Mouse (Mus musculus) MEL (cell line): Measurements from ENCODE around the gene Cebpz. TPM values are rescaled to one million over a fixed set of nuclear protein-coding genes. Genes with fewer than 3 reads are reported as not detected.

Source experiments
- DNase-seq: peaks from one replicate; pipeline ENCODE4 v3.0.0; 2011; ENCODE audit warnings: low read depth, low spot score
- H3K27ac ChIP-seq: 2 replicates; pipeline ENCODE4 v1.5.1; 2012; ENCODE audit warnings: low read depth, mild to moderate bottlenecking, control low read depth, low read length, moderate library complexity; ENCODE audit not compliant: control insufficient read depth
- H3K27me3 ChIP-seq, 2 experiments: fragments of 150-350 bp in 1 of 2; sonication (generic) in 1 of 2; 2 replicates each; pipeline ENCODE4 v1.6.1; 2012; ENCODE audit warnings: low read length in 2 of 2, mild to moderate bottlenecking in 2 of 2, improper control_type of control experiment in 1 of 2, moderate library complexity in 1 of 2; ENCODE audit not compliant: insufficient read depth in 2 of 2, control insufficient read depth in 1 of 2
- H3K36me3 ChIP-seq, 2 experiments: 2 replicates each; pipeline ENCODE4 v1.6.1; 2012 to 2014; ENCODE audit warnings: low read length in 2 of 2, improper control_type of control experiment in 1 of 2, inconsistent platforms in 1 of 2, mild to moderate bottlenecking in 1 of 2; ENCODE audit not compliant: insufficient read depth in 2 of 2, control insufficient read depth in 1 of 2
- H3K4me1 ChIP-seq, 2 experiments: fragments of 150-350 bp in 1 of 2; sonication (generic) in 1 of 2; 2 replicates each; pipeline ENCODE4 v1.6.1; 2012; ENCODE audit warnings: low read length in 2 of 2, improper control_type of control experiment in 1 of 2, mild to moderate bottlenecking in 1 of 2; ENCODE audit not compliant: insufficient read depth in 2 of 2, control insufficient read depth in 1 of 2
- H3K4me3 ChIP-seq, 2 experiments: fragments of 150-350 bp in 1 of 2; sonication (generic) in 1 of 2; 2 replicates each; pipeline ENCODE4 v1.5.1; 2012; ENCODE audit warnings: low read depth in 2 of 2, low read length in 2 of 2, mild to moderate bottlenecking in 2 of 2, moderate library complexity in 2 of 2, control low read depth in 1 of 2, improper control_type of control experiment in 1 of 2; ENCODE audit not compliant: control insufficient read depth in 1 of 2, insufficient read depth in 1 of 2
- H3K79me2 ChIP-seq: 2 replicates; pipeline ENCODE4 v1.6.1; 2012; ENCODE audit warnings: mild to moderate bottlenecking, low read length, moderate library complexity; ENCODE audit not compliant: control insufficient read depth, poor library complexity, insufficient read depth
- H3K9ac ChIP-seq: 2 replicates; pipeline ENCODE4 v1.6.1; 2012; ENCODE audit warnings: low read depth, mild to moderate bottlenecking, control low read depth, low read length, moderate library complexity; ENCODE audit not compliant: control insufficient read depth, poor library complexity, severe bottlenecking
- H3K9me3 ChIP-seq: fragments of 150-350 bp; sonication (generic); replicated peaks from 2 replicates; pipeline ENCODE4 v1.6.1; 2012; ENCODE audit warnings: mild to moderate bottlenecking, low read length, improper control_type of control experiment, moderate library complexity; ENCODE audit not compliant: insufficient read depth
- BHLHE40 ChIP-seq: IDR thresholded peaks from 2 replicates; pipeline ENCODE4 v1.6.1; 2012; ENCODE audit warnings: low read depth, mild to moderate bottlenecking, inconsistent platforms, low read length, improper control_type of control experiment, borderline replicate concordance
- CHD1 ChIP-seq: IDR thresholded peaks from 2 replicates; pipeline ENCODE4 v1.6.1; 2012; ENCODE audit warnings: low read depth, mild to moderate bottlenecking, inconsistent platforms, low read length, improper control_type of control experiment
- ELF1 ChIP-seq: IDR thresholded peaks from 2 replicates; pipeline ENCODE4 v1.6.1; 2014; ENCODE audit warnings: low read depth, mild to moderate bottlenecking, inconsistent platforms, low read length, improper control_type of control experiment, moderate library complexity
- ETS1 ChIP-seq: IDR thresholded peaks from 2 replicates; pipeline ENCODE4 v1.6.1; 2012; ENCODE audit warnings: low read depth, mild to moderate bottlenecking, inconsistent platforms, low read length, improper control_type of control experiment, moderate library complexity
- GATA1 ChIP-seq: IDR thresholded peaks from 2 replicates; pipeline ENCODE4 v1.6.1; 2011; ENCODE audit warnings: low read depth, low read length, improper control_type of control experiment
- HCFC1 ChIP-seq: IDR thresholded peaks from 2 replicates; pipeline ENCODE4 v1.6.1; 2012; ENCODE audit warnings: low read depth, mild to moderate bottlenecking, inconsistent platforms, low read length, improper control_type of control experiment, moderate library complexity
- MAFK ChIP-seq: IDR thresholded peaks from 2 replicates; pipeline ENCODE4 v1.6.1; 2011; ENCODE audit warnings: low read depth, mild to moderate bottlenecking, low read length, improper control_type of control experiment, borderline replicate concordance
- MAX ChIP-seq: IDR thresholded peaks from 2 replicates; pipeline ENCODE4 v1.6.1; 2011; ENCODE audit warnings: low read length, improper control_type of control experiment
- MXI1 ChIP-seq: IDR thresholded peaks from 2 replicates; pipeline ENCODE4 v1.6.1; 2011; ENCODE audit warnings: mild to moderate bottlenecking, low read depth, low read length, improper control_type of control experiment
- MYC ChIP-seq: IDR thresholded peaks from 2 replicates; pipeline ENCODE4 v1.6.1; 2011; ENCODE audit warnings: low read depth, mild to moderate bottlenecking, low read length, improper control_type of control experiment, moderate library complexity
- POLR2AphosphoS2 ChIP-seq: IDR thresholded peaks from 2 replicates; pipeline ENCODE4 v1.6.1; 2011; ENCODE audit warnings: low read length, improper control_type of control experiment
- POLR2AphosphoS5 ChIP-seq: IDR thresholded peaks from 2 replicates; pipeline ENCODE4 v1.6.1; 2012; ENCODE audit warnings: low read depth, borderline replicate concordance, mild to moderate bottlenecking, inconsistent platforms, low read length, moderate library complexity, mixed read lengths
- RAD21 ChIP-seq: IDR thresholded peaks from 2 replicates; pipeline ENCODE4 v1.6.1; 2011; ENCODE audit warnings: mild to moderate bottlenecking, low read depth, low read length, improper control_type of control experiment
- SIN3A ChIP-seq: IDR thresholded peaks from 2 replicates; pipeline ENCODE4 v1.6.1; 2012; ENCODE audit warnings: low read length, improper control_type of control experiment, inconsistent platforms
- SMC3 ChIP-seq: IDR thresholded peaks from 2 replicates; pipeline ENCODE4 v1.6.1; 2011; ENCODE audit warnings: low read depth, low read length, improper control_type of control experiment
- TCF12 ChIP-seq: IDR thresholded peaks from 2 replicates; pipeline ENCODE4 v1.6.1; 2014; ENCODE audit warnings: low read depth, mild to moderate bottlenecking, inconsistent platforms, low read length, improper control_type of control experiment, moderate library complexity
- USF2 ChIP-seq, 2 experiments: IDR thresholded peaks; 2 replicates each; pipeline ENCODE4 v1.6.1; 2011 to 2012; ENCODE audit warnings: improper control_type of control experiment in 2 of 2, low read length in 2 of 2, borderline replicate concordance in 1 of 2, inconsistent platforms in 1 of 2, low read depth in 1 of 2, mild to moderate bottlenecking in 1 of 2; ENCODE audit not compliant: insufficient read depth in 1 of 2
- ZC3H11A ChIP-seq: IDR thresholded peaks from 2 replicates; pipeline ENCODE4 v1.6.1; 2012; ENCODE audit warnings: low read depth, mild to moderate bottlenecking, inconsistent platforms, low read length, improper control_type of control experiment
- ZNF384 ChIP-seq: IDR thresholded peaks from 2 replicates; pipeline ENCODE4 v1.6.1; 2012; ENCODE audit warnings: low read depth, mild to moderate bottlenecking, inconsistent platforms, low read length, improper control_type of control experiment
- polyA plus RNA-seq, 2 experiments: library from polyadenylated mRNA; stranded (reverse) in 1 of 2; unstranded in 1 of 2; fragments of >175 nt in 1 of 2; fragments of >200 nt in 1 of 2; gene quantifications; 2 replicates each; pipeline versions ENCODE4 v1.2.1 to v1.2.4; 2012; ENCODE audit warnings: low replicate concordance in 2 of 2, low read depth in 1 of 2; ENCODE audit not compliant: insufficient read length in 2 of 2, insufficient read depth in 1 of 2, missing spikeins in 1 of 2
- total RNA-seq: library from RNA; depleted of rRNA; stranded (reverse); fragments of 300-350 nt; gene quantifications from 2 replicates; pipeline ENCODE4 v1.2.3, GENCODE M21; 2012

The Cebpz gene
- total and polyA plus RNA-seq, 3 experiments = 69.9 to 128 (median 80.7) TPM

DNA sequence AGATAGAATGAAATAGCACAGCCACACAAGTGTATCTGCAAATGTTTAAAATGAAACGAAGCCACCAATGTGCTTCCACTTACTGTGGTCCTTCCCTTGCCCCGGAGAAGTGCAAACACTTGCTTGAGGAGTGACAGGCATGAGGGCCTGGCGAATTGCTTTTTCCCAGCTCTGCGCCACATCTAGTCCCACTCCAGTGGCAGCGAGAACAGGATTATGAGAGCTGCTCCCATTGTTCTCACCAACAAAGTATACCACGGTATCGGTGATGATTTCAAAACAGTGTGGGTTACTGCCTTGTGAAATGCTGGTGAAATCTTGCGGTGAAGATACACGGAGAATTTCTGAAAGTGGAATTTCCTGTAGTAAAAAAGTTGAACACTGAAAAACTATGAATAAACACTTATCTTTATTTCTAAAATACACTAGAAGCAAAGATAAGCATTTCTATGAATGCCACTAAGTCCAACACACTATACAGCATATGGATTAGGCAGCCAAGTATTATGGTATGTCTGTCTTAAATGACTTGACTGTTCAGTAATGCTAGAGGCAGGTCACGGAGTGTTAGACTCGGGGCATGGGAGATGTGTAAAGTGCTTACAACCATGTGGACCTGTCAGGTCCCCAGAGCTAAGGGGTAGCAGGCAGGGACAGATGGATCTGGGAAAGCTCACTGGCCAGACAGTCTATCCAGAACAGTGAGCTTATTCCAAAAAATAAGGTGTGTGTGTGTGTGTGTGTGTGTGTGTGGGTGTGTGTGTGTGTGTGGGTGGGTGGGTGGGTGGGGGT lies 29.4 kb upstream of the Cebpz start:
- DNase-seq = no peak
- Histone ChIP-seq H3K36me3 (no peaks in the 10 kb centered on the region), H3K9ac (no peak overlapping the region), H3K4me1 (no peaks in the 10 kb centered on the region), H3K27ac (no peak overlapping the region), H3K4me3 (no peak overlapping the region), H3K27me3 (no peaks in the 10 kb centered on the region), H3K79me2 (no peaks in the 10 kb centered on the region), H3K9me3 (no peaks in the 10 kb centered on the region)
- TF ChIP-seq TCF12 (no peak), ELF1 (no peak), SMC3 (no peak), MXI1 (no peak), POLR2AphosphoS5 (no peak), MAX (no peak), SIN3A (no peak), USF2 (IDR thresholded peaks at IDR 0.05; ENCODE audit: borderline replicate concordance in 1 of 2, insufficient read depth in 1 of 2, low read depth in 1 of 2, low read length in 2 of 2) (no peak), HCFC1 (no peak), MYC (no peak), POLR2AphosphoS2 (no peak), ZNF384 (no peak), GATA1 (no peak), BHLHE40 (no peak), MAFK (no peak), RAD21 (no peak), ETS1 (no peak)

DNA sequence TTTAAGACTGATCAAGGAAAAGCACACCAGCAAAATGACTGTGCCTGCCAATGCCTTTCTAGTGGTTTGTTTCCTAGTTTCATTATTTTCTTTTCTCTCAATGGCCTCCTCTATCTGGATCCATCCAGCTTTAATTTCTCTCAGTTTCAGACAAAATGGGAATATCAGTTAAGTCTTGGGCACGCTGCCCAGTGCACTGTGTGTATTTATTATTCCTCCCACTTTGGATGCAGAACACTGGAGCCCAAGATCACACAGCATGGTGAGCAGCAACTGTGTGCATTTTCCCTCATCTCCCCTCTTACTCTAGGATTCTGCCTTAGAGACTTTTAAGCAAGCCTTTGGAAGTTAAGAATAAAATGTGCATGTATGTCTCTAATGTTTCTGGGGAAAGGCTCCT lies 27.5 kb upstream of the Cebpz start:
- no peaks in the 10 kb centered on the region for H3K9me3 ChIP-seq
- no peak for TF ChIP-seq CHD1
- no peak for TF ChIP-seq ZNF384
- TF ChIP-seq POLR2AphosphoS5 = no peak
- no peak for TF ChIP-seq SIN3A
- TF ChIP-seq MXI1 = no peak
- TF ChIP-seq USF2 (IDR thresholded peaks at IDR 0.05; ENCODE audit: borderline replicate concordance in 1 of 2, insufficient read depth in 1 of 2, low read depth in 1 of 2, low read length in 2 of 2) = no peak
- no peak for TF ChIP-seq POLR2AphosphoS2
- TF ChIP-seq ZC3H11A = no peak
- TF ChIP-seq TCF12 = no peak
- no peaks in the 10 kb centered on the region for H3K36me3 ChIP-seq
- no peak overlapping the region for H3K4me3 ChIP-seq
- H3K4me1 ChIP-seq = no peaks in the 10 kb centered on the region
- no peaks in the 10 kb centered on the region for H3K27me3 ChIP-seq
- DNase-seq = no peak
- H3K79me2 ChIP-seq = no peaks in the 10 kb centered on the region
- H3K9ac ChIP-seq = no peak overlapping the region
- H3K27ac ChIP-seq = no peak overlapping the region
